ENCODE assay signal across 7 mouse cellular contexts in the genomic region with DNA sequence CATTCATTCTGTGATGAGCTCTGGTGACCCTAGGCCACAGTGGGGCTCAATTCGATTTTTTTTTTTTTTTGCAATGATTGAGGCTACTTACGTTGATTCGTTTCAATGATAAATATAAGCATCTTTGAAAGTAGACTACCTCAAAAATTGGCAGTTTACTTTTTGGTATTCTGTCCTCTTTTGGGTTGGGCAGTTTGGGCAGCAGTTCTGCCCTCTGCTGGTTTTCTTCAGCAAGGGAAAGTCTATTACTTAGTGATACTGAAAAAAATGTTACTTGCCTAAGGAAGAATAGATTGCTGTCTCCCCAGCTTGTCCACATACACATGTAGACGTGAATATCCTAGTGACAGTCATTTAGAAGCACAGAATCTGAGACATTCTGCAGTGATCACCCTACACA. TPM values are rescaled to one million over a fixed set of nuclear protein-coding genes. Genes with fewer than 3 reads are reported as not detected.
DNase-seq lines count a peak whose midpoint lies in the region; ATAC-seq lines count a peak whose summit lies in the region.

No protein-coding gene starts in this region.

- no peak for ATAC-seq in lung, embryonic 16.5 days (ENCODE audit: low read depth)
- ATAC-seq in embryonic facial prominence, embryonic 11.5 days (replicated peaks; ENCODE audit: insufficient number of reproducible peaks, low FRiP score, low TSS enrichment, low read depth) = no peak
- ATAC-seq in intestine, embryonic 14.5 days (replicated peaks; ENCODE audit: low FRiP score, low TSS enrichment, low read depth) = no peak
- no peak for ATAC-seq in liver, embryonic 15.5 days (ENCODE audit: insufficient read depth)
- no peak for ATAC-seq in stomach, embryonic 14.5 days (ENCODE audit: insufficient number of reproducible peaks, insufficient read depth, low FRiP score, low read depth)
- no peak for ATAC-seq in granulocyte monocyte progenitor cell, adult 5-6 weeks (replicated peaks; ENCODE audit: poor library complexity, severe bottlenecking)

- no peak overlapping the region for H3K9ac ChIP-seq in lung, embryonic 16.5 days (ENCODE audit: low read length)
- H3K9ac ChIP-seq in embryonic facial prominence, embryonic 11.5 days (replicated peaks; ENCODE audit: low read length) = peak overlapping the region; percentile 57
- H3K9ac ChIP-seq in intestine, embryonic 14.5 days (ENCODE audit: low read length) = no peak overlapping the region
- H3K9ac ChIP-seq in liver, embryonic 15.5 days = no peak overlapping the region
- H3K9ac ChIP-seq in stomach, embryonic 14.5 days (replicated peaks; ENCODE audit: low read depth, low read length) = peak overlapping the region; percentile 7; the same call in 1 of the 2 replicates

- peak overlapping the region; percentile 68 for H3K4me3 ChIP-seq in lung, embryonic 16.5 days (ENCODE audit: low read length)
- H3K4me3 ChIP-seq in embryonic facial prominence, embryonic 11.5 days (ENCODE audit: low read depth, low read length) = peak overlapping the region; percentile 51
- peak overlapping the region; percentile 58 for H3K4me3 ChIP-seq in intestine, embryonic 14.5 days (ENCODE audit: low read depth, low read length)
- H3K4me3 ChIP-seq in liver, embryonic 15.5 days (replicated peaks) = no peak overlapping the region
- peak overlapping the region; percentile 47 for H3K4me3 ChIP-seq in stomach, embryonic 14.5 days (ENCODE audit: low read depth, low read length)

- H3K9me3 ChIP-seq in lung, embryonic 16.5 days (ENCODE audit: control insufficient read depth, low read length) = no peaks in the 10 kb centered on the region
- no peaks in the 10 kb centered on the region for H3K9me3 ChIP-seq in embryonic facial prominence, embryonic 11.5 days (replicated peaks; ENCODE audit: control insufficient read depth, low read length)
- no peaks in the 10 kb centered on the region for H3K9me3 ChIP-seq in intestine, embryonic 14.5 days (ENCODE audit: control insufficient read depth, low read length)
- H3K9me3 ChIP-seq in liver, embryonic 15.5 days (replicated peaks) = no peaks in the 10 kb centered on the region
- no peaks in the 10 kb centered on the region for H3K9me3 ChIP-seq in stomach, embryonic 14.5 days (ENCODE audit: control insufficient read depth, low read depth, low read length)

- DNase-seq in lung, adult 18-20 months = no peak
- peak; percentile 55 for DNase-seq in embryonic facial prominence, embryonic 11.5 days (ENCODE audit: low spot score)
- no peak for DNase-seq in intestine, embryonic 14.5 days (ENCODE audit: low spot score)

- peaks cover 8% of the 10 kb centered on the region; the same call in 1 of the 2 replicates for H3K4me1 ChIP-seq in lung, embryonic 16.5 days (replicated peaks; ENCODE audit: control insufficient read depth, insufficient read depth, low read length)
- H3K4me1 ChIP-seq in embryonic facial prominence, embryonic 11.5 days (ENCODE audit: control insufficient read depth, insufficient read depth, low read length) = no peaks in the 10 kb centered on the region
- 0 out of 2 replicates have a peak, but pooled peaks cover 4% of the 10 kb centered on the region for H3K4me1 ChIP-seq in intestine, embryonic 14.5 days (replicated peaks; ENCODE audit: control insufficient read depth, insufficient read depth, low read length)
- H3K4me1 ChIP-seq in liver, embryonic 15.5 days (replicated peaks) = no peaks in the 10 kb centered on the region
- H3K4me1 ChIP-seq in stomach, embryonic 14.5 days (ENCODE audit: control insufficient read depth, insufficient read depth, low read length) = 0 out of 2 replicates have a peak, but pooled peaks cover 2% of the 10 kb centered on the region

- H3K27ac ChIP-seq in lung, embryonic 16.5 days (ENCODE audit: low read length) = no peak overlapping the region
- no peak overlapping the region for H3K27ac ChIP-seq in embryonic facial prominence, embryonic 11.5 days (replicated peaks; ENCODE audit: low read depth, low read length)
- no peak overlapping the region for H3K27ac ChIP-seq in intestine, embryonic 14.5 days (ENCODE audit: low read depth)
- H3K27ac ChIP-seq in liver, embryonic 15.5 days (replicated peaks) = no peak overlapping the region
- H3K27ac ChIP-seq in stomach, embryonic 14.5 days (ENCODE audit: low read length) = no peak overlapping the region

- H3K4me2 ChIP-seq in lung, embryonic 16.5 days (ENCODE audit: low read depth, low read length) = peak overlapping the region; percentile 96
- peak overlapping the region; percentile 70 for H3K4me2 ChIP-seq in embryonic facial prominence, embryonic 11.5 days (ENCODE audit: low read depth, low read length)
- peak overlapping the region; percentile 54 for H3K4me2 ChIP-seq in intestine, embryonic 14.5 days (ENCODE audit: low read length)
- peak overlapping the region; percentile 43 for H3K4me2 ChIP-seq in liver, embryonic 15.5 days
- peak overlapping the region; percentile 79 for H3K4me2 ChIP-seq in stomach, embryonic 14.5 days (replicated peaks; ENCODE audit: low read depth, low read length)

- WGBS in lung, embryonic 16.5 days = 3% methylated on average over 4 of the region's 4 CpGs
- WGBS in embryonic facial prominence, embryonic 11.5 days = 4% methylated on average over 4 of the region's 4 CpGs
- 14% methylated on average over 4 of the region's 4 CpGs for WGBS in intestine, embryonic 14.5 days
- WGBS in liver, embryonic 15.5 days (ENCODE audit: insufficient replicate concordance) = 5% methylated on average over 4 of the region's 4 CpGs
- WGBS in stomach, embryonic 14.5 days = 11% methylated on average over 4 of the region's 4 CpGs

- no peaks in the 10 kb centered on the region for H3K36me3 ChIP-seq in lung, embryonic 16.5 days (ENCODE audit: control insufficient read depth, insufficient read depth, low read length)
- H3K36me3 ChIP-seq in embryonic facial prominence, embryonic 11.5 days (replicated peaks; ENCODE audit: control insufficient read depth, insufficient read depth, low read depth, low read length) = no peaks in the 10 kb centered on the region
- H3K36me3 ChIP-seq in intestine, embryonic 14.5 days (ENCODE audit: control insufficient read depth, insufficient read depth, low read length) = no peaks in the 10 kb centered on the region
- no peaks in the 10 kb centered on the region for H3K36me3 ChIP-seq in liver, embryonic 15.5 days (replicated peaks)
- no peaks in the 10 kb centered on the region for H3K36me3 ChIP-seq in stomach, embryonic 14.5 days (ENCODE audit: control insufficient read depth, insufficient read depth, low read length)

- no peaks in the 10 kb centered on the region for H3K27me3 ChIP-seq in lung, embryonic 16.5 days (ENCODE audit: control insufficient read depth, insufficient read depth, low read depth, low read length)
- H3K27me3 ChIP-seq in embryonic facial prominence, embryonic 11.5 days (ENCODE audit: control insufficient read depth, insufficient read depth, low read length) = no peaks in the 10 kb centered on the region
- no peaks in the 10 kb centered on the region for H3K27me3 ChIP-seq in intestine, embryonic 14.5 days (replicated peaks; ENCODE audit: control insufficient read depth, insufficient read depth, low read length)
- H3K27me3 ChIP-seq in liver, embryonic 15.5 days = peaks cover 29% of the 10 kb centered on the region
- no peaks in the 10 kb centered on the region for H3K27me3 ChIP-seq in stomach, embryonic 14.5 days (ENCODE audit: control insufficient read depth, insufficient read depth, low read length)

RNA-seq across cellular contexts. Expression of gene Col11a1, which starts 2.0 kb away (rescaled TPM):
- 7.8 and 11.4 TPM in 2 replicates for polyA plus RNA-seq in lung, embryonic 16.5 days (2015; fragmentation: Nextera tagmentation; extraction: Ambion mirVana)
- 19.0 and 23.2 TPM in 2 replicates for polyA plus RNA-seq in embryonic facial prominence, embryonic 11.5 days (2014; fragmentation: Nextera tagmentation; extraction: Ambion mirVana)
- polyA plus RNA-seq in intestine, embryonic 14.5 days (2014; fragmentation: Nextera tagmentation; extraction: Ambion mirVana) = 5.4 and 6.0 TPM in 2 replicates
- 2.3 and 2.6 TPM in 2 replicates for polyA plus RNA-seq in liver, embryonic 15.5 days (2015; fragmentation: Nextera tagmentation; extraction: Ambion mirVana)
- 19.8 and 22.3 TPM in 2 replicates for polyA plus RNA-seq in stomach, embryonic 14.5 days (2014; fragmentation: Nextera tagmentation; extraction: Ambion mirVana)
- total RNA-seq in granulocyte monocyte progenitor cell, adult 5-6 weeks (2014; fragmentation: Nextera tagmentation) = not detected in 2 replicates
- total RNA-seq in granulocyte monocyte progenitor cell, adult 5-6 weeks (2017) = not detected in 2 replicates

Comparison
In these comparisons a context has a peak if more than half of its experiments do, and no peak if none do; other contexts are left out.
1. H3K4me2 ChIP-seq: peak in every context shown above with its lines; median percentile 96 in lung, embryonic 16.5 days; 79 in stomach, embryonic 14.5 days; 70 in embryonic facial prominence, embryonic 11.5 days; 54 in intestine, embryonic 14.5 days; 43 in liver, embryonic 15.5 days.
2. H3K9ac ChIP-seq: peak in embryonic facial prominence, embryonic 11.5 days (single experiment) and stomach, embryonic 14.5 days (single experiment); none in lung, embryonic 16.5 days (single experiment), intestine, embryonic 14.5 days (single experiment) and liver, embryonic 15.5 days (single experiment).